Mouse (Mus musculus): Measurements from ENCODE around the gene Sun3. TPM values are rescaled to one million over a fixed set of nuclear protein-coding genes. Genes with fewer than 3 reads are reported as not detected.

The Sun3 gene
- not detected in 2 replicates for total RNA-seq (2023)

GRCm38 (mm10) chr11:9048703-9049060 is at the start of gene Sun3:
TSS of gene Sun3 (minus strand) at chr11:9048991.

GRCm38 (mm10) chr11:9048011-9048702 is 634 bp downstream of the Sun3 start, which contains the start of gene Gm11992:
TSS of gene Gm11992 (plus strand) at chr11:9048594.

GRCm38 (mm10) chr11:9010853-9011339 is 37.9 kb downstream of the Sun3 start, which contains the start of gene Hus1:
TSS of gene Hus1 (minus strand) at chr11:9011191.

GRCm38 (mm10) chr11:8973166-8973565 is 75.6 kb downstream of the Sun3 start, which contains the start of gene Pkd1l1:
TSS of gene Pkd1l1 (minus strand) at chr11:8973266.

Other genes starting within 250 kb of the Sun3 start
- 0.38 and 0.66 TPM in 2 replicates for gene Pkd1l1, start 75.7 kb downstream of the Sun3 start, total RNA-seq (2023)
- 7.7 and 12.8 TPM in 2 replicates for gene Hus1, start 37.8 kb downstream of the Sun3 start, total RNA-seq (2023)
- gene Gm11992, start 397 bp downstream of the Sun3 start, total RNA-seq (2023), result 0.36 and 0.38 TPM in 2 replicates
- 6.2 and 7.5 TPM in 2 replicates for gene Upp1, start 69.1 kb upstream of the Sun3 start, total RNA-seq (2023)
- 147 and 196 TPM in 2 replicates for gene Abca13, start 143.0 kb upstream of the Sun3 start, total RNA-seq (2023)